Mouse (Mus musculus) lung, embryonic 16.5 days (tissue): ENCODE measurements around the gene 1700011M02Rik. TPM values are rescaled to one million over a fixed set of nuclear protein-coding genes. Genes with fewer than 3 reads are reported as not detected.
"Not testable (repeated sequence)": the region's sequence is repeated elsewhere in the genome, so short reads cannot be mapped to it uniquely, and the experiment has no call there.

ENCODE experiments used
- ATAC-seq: fragments of 200-750 bp; cut with Nextera tagmentation; 2 replicates; pipeline ENCODE4 v1.8.0; 2017; ENCODE audit warnings: low read depth, mild to moderate bottlenecking, moderate library complexity
- H3K27ac ChIP-seq: fragments of 300-500 bp; sonication (generic); 2 replicates; pipeline ENCODE4 v1.5.1; 2014; ENCODE audit warnings: mild to moderate bottlenecking, control low read depth, low read length
- H3K27me3 ChIP-seq: fragments of 300-500 bp; sonication (generic); 2 replicates; pipeline ENCODE4 v1.6.1; 2014; ENCODE audit warnings: low read depth, low read length, mixed read lengths; ENCODE audit not compliant: control insufficient read depth, insufficient read depth
- H3K36me3 ChIP-seq: fragments of 300-500 bp; sonication (generic); 2 replicates; pipeline ENCODE4 v1.6.1; 2014; ENCODE audit warnings: low read length; ENCODE audit not compliant: control insufficient read depth, insufficient read depth
- H3K4me1 ChIP-seq: fragments of 300-500 bp; sonication (generic); replicated peaks from 2 replicates; pipeline ENCODE4 v1.6.1; 2014; ENCODE audit warnings: low read length, mixed read lengths; ENCODE audit not compliant: control insufficient read depth, insufficient read depth
- H3K4me2 ChIP-seq: fragments of 300-500 bp; sonication (generic); 2 replicates; pipeline ENCODE4 v1.6.1; 2014; ENCODE audit warnings: low read depth, low read length, control low read depth
- H3K4me3 ChIP-seq: fragments of 300-500 bp; sonication (generic); 2 replicates; pipeline ENCODE4 v1.5.1; 2014; ENCODE audit warnings: mild to moderate bottlenecking, low read length, control low read depth
- H3K9ac ChIP-seq: fragments of 300-500 bp; sonication (generic); 2 replicates; pipeline ENCODE4 v1.6.1; 2014; ENCODE audit warnings: low read length, control low read depth
- H3K9me3 ChIP-seq: fragments of 300-500 bp; sonication (generic); 2 replicates; pipeline ENCODE4 v1.6.1; 2016; ENCODE audit warnings: low read length; ENCODE audit not compliant: control insufficient read depth
- WGBS: fragments of 180-500 bp; shearing (Covaris S2); extraction: QIAGEN DNeasy Blood & Tissue Kit; methylation state at CpG from one replicate; pipeline ENCODE4 v1.1.7; 2014; 5-methylcytosine and 5-hydroxymethylcytosine counted together
- polyA plus RNA-seq: library from polyadenylated mRNA; unstranded; fragments of >200 nt; fragmentation: Nextera tagmentation; extraction: Ambion mirVana; gene quantifications from 2 replicates; pipeline ENCODE4 v1.2.1, GENCODE M21; 2015

The 1700011M02Rik gene
- not detected in 2 replicates for polyA plus RNA-seq

DNA sequence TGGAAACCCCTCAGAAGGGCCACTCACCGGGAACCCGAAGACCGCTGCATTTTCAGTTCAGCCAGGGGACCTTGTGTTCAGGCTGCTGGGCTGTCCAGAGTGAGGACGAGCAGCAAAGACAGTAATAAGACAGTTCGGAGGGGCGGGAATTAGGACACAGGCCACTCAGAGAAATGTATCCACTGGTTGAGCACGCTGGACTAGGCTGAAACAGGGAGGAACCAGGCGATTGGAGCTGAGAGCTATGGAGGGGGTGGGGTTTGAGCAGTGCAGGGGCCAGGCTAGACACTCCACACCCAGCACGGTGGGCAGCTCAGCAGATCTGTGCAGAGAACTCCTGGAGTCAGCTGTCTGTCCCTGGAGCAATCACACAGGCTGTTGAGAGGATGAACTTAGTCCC is at the start of gene 1700011M02Rik, which contains the start of gene Dmrtc1a:
TSS of gene 1700011M02Rik (plus strand) at position 319 of the 400 bp plus-strand sequence.
TSS of gene Dmrtc1a (minus strand) at position 101 of the 400 bp plus-strand sequence.
- not testable (repeated sequence) for H3K36me3 ChIP-seq, H3K9ac ChIP-seq, H3K4me3 ChIP-seq, H3K4me1 ChIP-seq, ATAC-seq, H3K27me3 ChIP-seq, H3K27ac ChIP-seq, H3K9me3 ChIP-seq, H3K4me2 ChIP-seq
- 89% methylated on average over 5 of the region's 9 CpGs for WGBS

DNA sequence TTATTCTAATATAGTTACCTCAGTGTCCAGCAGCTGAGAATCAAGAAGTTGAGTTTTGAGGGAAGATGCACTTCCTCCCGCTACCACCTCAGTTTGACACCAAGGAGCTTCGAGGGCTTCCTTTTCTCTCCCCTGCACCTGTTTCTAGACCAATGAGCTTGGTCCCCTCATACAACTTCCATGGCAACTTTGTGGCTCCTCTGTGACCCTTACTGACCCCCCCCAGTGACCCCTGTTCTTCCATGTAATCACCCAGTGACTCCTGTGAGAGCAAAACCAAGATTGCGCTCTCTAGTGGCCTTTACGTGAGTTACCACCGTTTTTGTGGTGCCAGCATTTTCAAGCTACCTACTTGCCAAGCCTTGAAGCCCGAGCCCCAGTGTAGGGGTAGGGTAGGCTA is 40.8 kb upstream of the 1700011M02Rik start, which contains the start of gene 1700031F05Rik:
TSS of gene 1700031F05Rik (minus strand) at position 101 of the 400 bp plus-strand sequence.
- no peak for ATAC-seq
- 87% methylated on average over 6 of the region's 6 CpGs for WGBS
- Histone ChIP-seq H3K4me2 (no peak within 1 kb of the TSS), H3K27ac (no peak within 1 kb of the TSS), H3K9me3 (no peaks in the 10 kb centered on the region), H3K4me3 (no peak within 1 kb of the TSS), H3K4me1 (no peaks in the 10 kb centered on the region), H3K36me3 (no peaks in the 10 kb centered on the region), H3K27me3 (no peaks in the 10 kb centered on the region), H3K9ac (no peak within 1 kb of the TSS)

DNA sequence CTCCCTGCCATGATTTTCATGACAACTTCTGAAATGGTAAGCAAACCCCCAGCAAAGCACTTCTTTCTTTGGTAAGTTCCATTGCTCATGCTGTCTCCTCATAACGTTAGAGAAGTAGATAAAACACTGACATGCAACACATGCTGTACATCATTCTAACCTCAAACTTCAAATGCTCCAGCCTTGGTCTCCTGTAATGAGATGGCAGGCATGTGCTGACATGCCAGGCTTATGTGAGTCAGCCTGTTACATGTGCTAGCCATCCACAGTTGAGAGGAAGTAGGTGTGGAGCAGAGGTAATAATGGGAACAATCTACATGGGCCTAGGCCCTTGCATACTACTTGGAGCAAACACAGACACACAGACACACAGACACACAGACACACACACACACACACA is 6.1 kb downstream of the 1700011M02Rik start:
- H3K4me3 ChIP-seq, H3K4me1 ChIP-seq, H3K36me3 ChIP-seq, H3K27ac ChIP-seq, ATAC-seq, H3K9ac ChIP-seq, H3K4me2 ChIP-seq, H3K9me3 ChIP-seq, H3K27me3 ChIP-seq: not testable (repeated sequence)
- WGBS, result 56% methylated on average over 1 of the region's 1 CpGs

GRCm38 (mm10) chrX:102926707-102927106 is 18.0 kb downstream of the 1700011M02Rik start:
- H3K9ac ChIP-seq, H3K27ac ChIP-seq, H3K4me1 ChIP-seq, H3K9me3 ChIP-seq, H3K27me3 ChIP-seq, H3K36me3 ChIP-seq, ATAC-seq, H3K4me3 ChIP-seq, H3K4me2 ChIP-seq: not testable (repeated sequence)
- WGBS, result 20% methylated on average over 4 of the region's 4 CpGs

GRCm38 (mm10) chrX:102928072-102928471 is 19.4 kb downstream of the 1700011M02Rik start, which contains the start of gene 1700018G05Rik:
Gene 1700018G05Rik (plus strand): TSS chrX:102928372.
- not testable (repeated sequence) for H3K9ac ChIP-seq, ATAC-seq, H3K27ac ChIP-seq, H3K36me3 ChIP-seq, H3K4me3 ChIP-seq, H3K9me3 ChIP-seq, H3K4me2 ChIP-seq, H3K27me3 ChIP-seq, H3K4me1 ChIP-seq
- 91% methylated on average over 6 of the region's 6 CpGs for WGBS

DNA sequence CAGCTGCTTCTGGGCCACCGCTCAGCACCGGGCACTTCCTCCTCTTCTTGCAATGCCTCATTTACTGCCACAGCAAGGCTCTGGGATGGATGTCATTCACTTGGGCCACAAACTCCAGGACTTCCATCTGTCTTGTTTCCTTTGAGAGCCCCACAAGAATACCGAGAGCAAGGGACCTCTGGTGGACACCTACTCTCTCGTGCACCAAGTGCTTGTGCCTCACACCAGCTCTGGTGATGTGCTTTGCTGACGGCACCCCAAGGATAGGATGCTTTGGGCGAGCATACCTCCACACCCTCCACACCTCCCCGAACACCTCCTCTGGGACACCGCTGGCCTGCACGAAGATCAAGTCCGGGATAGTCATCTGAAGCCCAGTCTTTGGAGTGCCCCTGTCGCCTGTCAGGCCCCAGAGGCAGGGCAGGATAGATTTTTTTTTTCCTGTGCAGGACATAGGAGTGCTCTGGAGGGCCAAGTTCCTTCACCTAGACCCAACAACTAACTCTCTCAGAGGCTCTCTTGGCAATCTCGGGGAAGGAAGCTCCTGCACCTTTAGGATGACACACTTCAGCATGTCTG is 24.4 kb downstream of the 1700011M02Rik start:
- Histone ChIP-seq H3K27ac (no peak overlapping the region), H3K27me3 (no peaks in the 10 kb centered on the region; the same call in 1 of the 2 replicates), H3K9me3 (no peaks in the 10 kb centered on the region), H3K36me3 (no peaks in the 10 kb centered on the region), H3K4me1 (no peaks in the 10 kb centered on the region), H3K4me3 (peak overlapping the region; percentile 53), H3K9ac (peak overlapping the region; percentile 58; the same call in 1 of the 2 replicates), H3K4me2 (peak overlapping the region; percentile 64)
- WGBS, result 40% methylated on average over 12 of the region's 12 CpGs
- ATAC-seq, result no peak

DNA sequence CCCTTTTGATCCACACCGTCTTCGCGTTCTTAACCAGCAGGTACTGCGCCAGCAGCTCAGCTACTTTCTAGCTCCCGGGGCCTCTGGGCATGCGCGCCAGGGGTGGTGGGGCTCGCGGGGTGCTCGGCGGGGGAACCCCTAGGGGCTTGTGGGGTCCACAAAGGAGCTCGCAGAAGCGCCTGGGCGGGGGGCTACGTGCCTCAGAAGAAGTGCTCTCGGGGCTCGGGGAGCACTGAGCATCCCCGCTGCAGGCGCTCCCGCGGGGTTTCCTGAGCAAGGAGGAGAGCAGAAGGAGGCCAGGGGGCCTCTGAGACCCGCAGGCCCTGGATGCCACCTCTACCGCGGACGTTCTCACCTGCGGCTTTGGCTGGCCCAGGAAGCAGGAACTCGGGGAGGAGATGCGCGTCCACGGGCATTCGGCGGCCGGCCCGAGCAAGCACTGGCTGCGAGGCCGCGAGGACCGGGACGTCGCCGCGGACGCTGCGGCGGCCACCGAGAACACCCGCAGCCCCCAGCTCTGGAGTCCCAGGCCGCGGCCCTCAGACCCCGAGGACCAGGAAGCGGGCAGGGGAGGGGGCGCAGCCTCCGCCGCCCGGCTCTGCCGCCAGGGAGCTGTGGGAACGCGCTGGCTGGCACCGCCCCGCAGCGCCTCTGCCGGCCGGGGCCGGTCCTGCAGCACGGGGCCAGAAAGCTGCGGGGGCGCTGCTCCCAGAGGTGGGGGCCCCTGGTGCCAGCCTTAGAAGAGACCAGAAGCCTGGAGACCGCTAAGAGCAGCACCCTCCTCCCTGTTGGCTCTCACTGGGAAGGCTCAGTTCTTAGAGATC is 25.1 kb downstream of the 1700011M02Rik start:
- Histone ChIP-seq H3K4me1 (no peaks in the 10 kb centered on the region), H3K4me3 (peak overlapping the region; percentile 53), H3K4me2 (peak overlapping the region; percentile 64), H3K27ac (no peak overlapping the region), H3K27me3 (no peaks in the 10 kb centered on the region; the same call in 1 of the 2 replicates), H3K36me3 (no peaks in the 10 kb centered on the region), H3K9ac (peak overlapping the region; percentile 58), H3K9me3 (no peaks in the 10 kb centered on the region)
- ATAC-seq, result peak; percentile 66
- WGBS, result 22% methylated on average over 58 of the region's 68 CpGs

DNA sequence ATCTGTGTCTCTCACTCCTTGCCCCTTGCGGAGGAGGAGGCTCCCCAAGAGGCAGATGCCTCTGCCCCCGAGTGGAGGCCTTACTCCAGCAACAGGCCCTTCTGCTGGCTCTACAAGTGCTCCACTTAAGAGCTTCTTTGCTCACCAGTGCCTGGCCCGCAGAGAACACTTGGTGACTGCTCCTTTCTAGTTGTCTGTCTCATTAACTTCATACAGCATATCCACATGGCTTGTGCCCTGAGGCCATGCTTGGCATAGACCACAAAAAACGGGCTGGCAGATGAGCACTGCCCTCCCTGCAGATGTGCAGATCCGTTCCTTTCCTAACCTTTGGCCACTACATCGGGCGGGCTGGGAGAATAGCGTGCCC is 25.7 kb downstream of the 1700011M02Rik start:
- 54% methylated on average over 7 of the region's 8 CpGs for WGBS
- no peaks in the 10 kb centered on the region for H3K9me3 ChIP-seq
- no peak overlapping the region for H3K4me3 ChIP-seq
- no peaks in the 10 kb centered on the region for H3K4me1 ChIP-seq
- no peaks in the 10 kb centered on the region; the same call in 1 of the 2 replicates for H3K27me3 ChIP-seq
- H3K27ac ChIP-seq, result no peak overlapping the region
- no peaks in the 10 kb centered on the region for H3K36me3 ChIP-seq
- H3K4me2 ChIP-seq, result peak overlapping the region; percentile 64; the same call in 1 of the 2 replicates
- H3K9ac ChIP-seq, result no peak overlapping the region
- ATAC-seq, result no peak

GRCm38 (mm10) chrX:102936743-102937142 is 28.0 kb downstream of the 1700011M02Rik start:
- no peak overlapping the region for H3K4me2 ChIP-seq
- WGBS, result 52% methylated on average over 5 of the region's 5 CpGs
- H3K27ac ChIP-seq, result no peak overlapping the region
- no peak overlapping the region for H3K4me3 ChIP-seq
- ATAC-seq, result no peak
- no peaks in the 10 kb centered on the region for H3K4me1 ChIP-seq
- H3K27me3 ChIP-seq, result no peaks in the 10 kb centered on the region; the same call in 1 of the 2 replicates
- H3K9me3 ChIP-seq, result no peaks in the 10 kb centered on the region
- no peak overlapping the region for H3K9ac ChIP-seq
- no peaks in the 10 kb centered on the region for H3K36me3 ChIP-seq
